ENCODE assay signal across 22 mouse cellular contexts in the genomic region with DNA sequence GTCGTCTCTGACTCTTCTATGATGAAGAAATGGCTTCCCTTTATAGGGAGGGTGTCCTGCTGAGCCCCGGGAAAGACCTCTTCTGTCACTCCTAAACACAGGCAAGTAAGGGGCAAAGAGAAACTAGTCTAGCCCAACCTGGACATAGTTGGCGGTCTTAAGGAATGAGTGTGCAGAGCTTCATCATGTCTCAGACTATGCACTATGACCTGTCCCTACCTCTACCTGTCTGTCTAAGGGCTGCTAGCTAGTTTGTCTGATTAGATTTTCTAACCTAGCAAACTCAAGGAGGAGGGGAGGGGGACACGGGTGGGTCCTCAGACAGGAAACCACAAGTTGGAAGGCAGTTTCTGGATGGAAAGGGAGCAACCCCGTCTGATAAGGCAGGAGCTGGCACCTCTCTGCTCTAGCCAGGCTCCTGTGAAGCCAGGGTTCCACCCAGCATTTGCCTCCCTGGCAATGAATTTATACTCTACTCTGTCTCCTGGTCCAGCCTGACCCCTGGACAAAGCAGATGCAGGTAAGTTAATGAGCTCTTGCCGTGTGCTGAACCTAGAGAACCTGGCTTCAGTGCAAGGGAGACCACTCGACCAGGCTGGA. TPM values are rescaled to one million over a fixed set of nuclear protein-coding genes. Genes with fewer than 3 reads are reported as not detected.
A peak's percentile ranks its signal among the peaks of the same experiment; 100 is the strongest.
DNase-seq lines count a peak whose midpoint lies in the region; ATAC-seq and TF ChIP-seq lines count a peak whose summit lies in the region.
"Had no signal": no experiment of that assay in that cellular context is flagged by ENCODE, and none has a peak within 500 bp of the region (broad histone marks: within the 10 kb centered on the region; RNA-seq: fewer than 3 reads in every experiment).

No protein-coding gene starts in this region.

- H3K27me3 ChIP-seq in megakaryocyte, embryonic 14.5 days (replicated peaks) = peaks cover 10% of the 10 kb centered on the region
- H3K27me3 ChIP-seq in liver, embryonic 13.5 days = no peaks in the 10 kb centered on the region
- H3K27me3 ChIP-seq in lung, postnatal 0 days (replicated peaks; ENCODE audit: insufficient read depth, low read length) = no peaks in the 10 kb centered on the region
- H3K27me3 ChIP-seq: limb, embryonic 15.5 days; neural tube, embryonic 13.5 days had no signal

- peak overlapping the region; percentile 33 for H3K4me3 ChIP-seq in megakaryocyte, embryonic 14.5 days (replicated peaks)
- H3K4me3 ChIP-seq in liver, embryonic 13.5 days (replicated peaks) = peak overlapping the region; percentile 64
- H3K4me3 ChIP-seq in lung, postnatal 0 days (ENCODE audit: low read depth, low read length) = no peak overlapping the region
- H3K4me3 ChIP-seq: embryonic facial prominence, embryonic 10.5 days; heart, adult 2 months; hindbrain, embryonic 10.5 days; limb, embryonic 15.5 days; midbrain, embryonic 10.5 days; neural tube, embryonic 13.5 days had no signal

- 20% methylated on average over 7 of the region's 7 CpGs for WGBS in liver, embryonic 13.5 days (ENCODE audit: insufficient replicate concordance)
- 63% methylated on average over 7 of the region's 7 CpGs for WGBS in lung, postnatal 0 days

- no peak for DNase-seq in liver, embryonic 13.5 days
- peak; percentile 41 for DNase-seq in yolk sac, embryonic 10.5 days (ENCODE audit: low spot score)
- no peak for DNase-seq in urinary bladder, postnatal 4 days (ENCODE audit: low spot score in 2 of 2)
- no peak for DNase-seq in lung, postnatal 0 days (ENCODE audit: low spot score)
- DNase-seq: adrenal gland, postnatal 36 days; cerebellum, adult 18-20 months; cerebellum, postnatal 36 days; gastrocnemius, postnatal 25 days; heart, adult 2 months; kidney, adult 8-10 months; lung, postnatal 10 days; thymus, postnatal 25 days had no signal

- ATAC-seq in megakaryocyte, adult 5-6 weeks (ENCODE audit: poor library complexity, severe bottlenecking) = no peak
- ATAC-seq in erythroblast, adult 5-6 weeks (replicated peaks; ENCODE audit: low FRiP score, poor library complexity, severe bottlenecking) = peak; percentile 53
- ATAC-seq in liver, embryonic 13.5 days (ENCODE audit: low read depth) = peak; percentile 50
- no peak for ATAC-seq in lung, postnatal 0 days
- ATAC-seq: forebrain, embryonic 14.5 days; hindbrain, postnatal 0 days had no signal

- TF ChIP-seq EP300 in lung, postnatal 0 days (IDR thresholded peaks at IDR 0.05) = no peak

- H3K9me3 ChIP-seq in megakaryocyte, embryonic 14.5 days = peaks cover 3% of the 10 kb centered on the region; the same call in 1 of the 2 replicates
- no peaks in the 10 kb centered on the region for H3K9me3 ChIP-seq in liver, embryonic 13.5 days (replicated peaks)
- no peaks in the 10 kb centered on the region for H3K9me3 ChIP-seq in lung, postnatal 0 days (ENCODE audit: low read length)
- H3K9me3 ChIP-seq: embryonic facial prominence, embryonic 10.5 days; hindbrain, embryonic 10.5 days; limb, embryonic 15.5 days; midbrain, embryonic 10.5 days; neural tube, embryonic 13.5 days had no signal

- H3K9ac ChIP-seq in liver, embryonic 13.5 days = peak overlapping the region; percentile 74
- no peak overlapping the region for H3K9ac ChIP-seq in lung, postnatal 0 days (replicated peaks; ENCODE audit: low read depth)
- H3K9ac ChIP-seq: limb, embryonic 15.5 days; neural tube, embryonic 13.5 days had no signal

- peak overlapping the region; percentile 84 for H3K27ac ChIP-seq in liver, embryonic 13.5 days
- H3K27ac ChIP-seq in lung, postnatal 0 days (ENCODE audit: low read length) = no peak overlapping the region
- H3K27ac ChIP-seq: embryonic facial prominence, embryonic 10.5 days; heart, adult 2 months; hindbrain, embryonic 10.5 days; hindbrain, postnatal 0 days; limb, embryonic 15.5 days; midbrain, embryonic 10.5 days; neural tube, embryonic 13.5 days had no signal

- TF ChIP-seq CTCF in lung, postnatal 0 days (IDR thresholded peaks at IDR 0.05) = no peak

- no peaks in the 10 kb centered on the region for H3K36me3 ChIP-seq in megakaryocyte, embryonic 14.5 days (replicated peaks; ENCODE audit: low read length)
- no peaks in the 10 kb centered on the region; the same call in 1 of the 2 replicates for H3K36me3 ChIP-seq in liver, embryonic 13.5 days
- H3K36me3 ChIP-seq in lung, postnatal 0 days (ENCODE audit: insufficient read depth, low read length) = no peaks in the 10 kb centered on the region
- H3K36me3 ChIP-seq: embryonic facial prominence, embryonic 10.5 days; hindbrain, embryonic 10.5 days; limb, embryonic 15.5 days; midbrain, embryonic 10.5 days; neural tube, embryonic 13.5 days had no signal

- peak overlapping the region; percentile 77 for H3K4me2 ChIP-seq in liver, embryonic 13.5 days
- no peak overlapping the region for H3K4me2 ChIP-seq in lung, postnatal 0 days (replicated peaks; ENCODE audit: low read depth, low read length)
- H3K4me2 ChIP-seq: limb, embryonic 15.5 days; neural tube, embryonic 13.5 days had no signal

- peaks cover 44% of the 10 kb centered on the region for H3K4me1 ChIP-seq in megakaryocyte, embryonic 14.5 days
- peaks cover 62% of the 10 kb centered on the region for H3K4me1 ChIP-seq in liver, embryonic 13.5 days (replicated peaks)
- no peaks in the 10 kb centered on the region for H3K4me1 ChIP-seq in lung, postnatal 0 days (ENCODE audit: insufficient read depth, low read depth, low read length)
- H3K4me1 ChIP-seq: limb, embryonic 15.5 days; midbrain, embryonic 10.5 days; neural tube, embryonic 13.5 days had no signal

RNA-seq across cellular contexts. Expression of gene Rcor1, which starts 9.8 kb away (rescaled TPM):
- 2.9 and 3.3 TPM in 2 replicates for polyA plus RNA-seq in megakaryocyte, embryonic 14.5 days (2012; ENCODE audit: insufficient read depth, low replicate concordance)
- 30.6 and 33.5 TPM in 2 replicates for total RNA-seq in megakaryocyte, adult 5-6 weeks (2015)
- total RNA-seq in megakaryocyte, adult 5-6 weeks (2017) = 22.8 and 29.4 TPM in 2 replicates
- total RNA-seq in erythroblast, adult 5-6 weeks (2015; ENCODE audit: low replicate concordance) = 21.3 and 26.9 TPM in 2 replicates
- total RNA-seq in erythroblast, adult 5-6 weeks (2017; ENCODE audit: low replicate concordance) = 9.8 and 18.0 TPM in 2 replicates
- polyA plus RNA-seq in liver, embryonic 13.5 days (2015; fragmentation: Nextera tagmentation; extraction: Ambion mirVana) = 5.8 and 6.1 TPM in 2 replicates
- polyA plus RNA-seq in lung, postnatal 0 days (2015; fragmentation: Nextera tagmentation; extraction: Ambion mirVana) = 6.7 and 9.5 TPM in 2 replicates

RNA-seq across cellular contexts. Expression of gene Ankrd9, which starts 50.6 kb away (rescaled TPM):
- polyA plus RNA-seq in megakaryocyte, embryonic 14.5 days (2012; ENCODE audit: insufficient read depth, low replicate concordance) = 3.6 and 7.0 TPM in 2 replicates
- 1.6 and 2.8 TPM in 2 replicates for total RNA-seq in megakaryocyte, adult 5-6 weeks (2015)
- total RNA-seq in megakaryocyte, adult 5-6 weeks (2017) = 3.0 and 3.3 TPM in 2 replicates
- 29.8 and 52.2 TPM in 2 replicates for total RNA-seq in erythroblast, adult 5-6 weeks (2015; ENCODE audit: low replicate concordance)
- total RNA-seq in erythroblast, adult 5-6 weeks (2017; ENCODE audit: low replicate concordance) = 66.5 and 82.1 TPM in 2 replicates
- polyA plus RNA-seq in liver, embryonic 13.5 days (2015; fragmentation: Nextera tagmentation; extraction: Ambion mirVana) = 54.2 and 57.6 TPM in 2 replicates
- 9.1 and 12.4 TPM in 2 replicates for polyA plus RNA-seq in lung, postnatal 0 days (2015; fragmentation: Nextera tagmentation; extraction: Ambion mirVana)

Comparison
In these comparisons a context has a peak if more than half of its experiments do, and no peak if none do; other contexts are left out.
1. ATAC-seq: peak in erythroblast, adult 5-6 weeks (single experiment) and liver, embryonic 13.5 days (single experiment); none in megakaryocyte, adult 5-6 weeks (single experiment) and lung, postnatal 0 days (single experiment).